ENCODE assay signal across 13 mouse cellular contexts in genomic region chr12:75839083-75839736, GRCm38 (mm10). TPM values are rescaled to one million over a fixed set of nuclear protein-coding genes. Genes with fewer than 3 reads are reported as not detected.
DNase-seq lines count a peak whose midpoint lies in the region; ATAC-seq and TF ChIP-seq lines count a peak whose summit lies in the region.
"Had no signal": no experiment of that assay in that cellular context is flagged by ENCODE, and none has a peak within 500 bp of the region (broad histone marks: within the 10 kb centered on the region; RNA-seq: fewer than 3 reads in every experiment).

No protein-coding gene starts in this region.

- no peaks in the 10 kb centered on the region for H3K9me3 ChIP-seq in hindbrain, postnatal 0 days (ENCODE audit: low read length)
- H3K9me3 ChIP-seq in hindbrain, embryonic 12.5 days (replicated peaks), result no peaks in the 10 kb centered on the region
- H3K9me3 ChIP-seq in neural tube, embryonic 14.5 days (ENCODE audit: control insufficient read depth, low read length), result no peaks in the 10 kb centered on the region
- H3K9me3 ChIP-seq: embryonic facial prominence, embryonic 10.5 days had no signal

- no peaks in the 10 kb centered on the region; the same call in 1 of the 2 replicates for H3K79me2 ChIP-seq in heart, adult 2 months (replicated peaks; ENCODE audit: control insufficient read depth, insufficient read depth, low read length)

- H3K4me2 ChIP-seq in hindbrain, postnatal 0 days (ENCODE audit: low read depth, low read length), result no peak overlapping the region
- no peak overlapping the region for H3K4me2 ChIP-seq in hindbrain, embryonic 12.5 days (replicated peaks)
- no peak overlapping the region for H3K4me2 ChIP-seq in neural tube, embryonic 14.5 days (ENCODE audit: low read depth, low read length)

- no peak overlapping the region for H3K9ac ChIP-seq in heart, adult 2 months (ENCODE audit: low read depth, low read length)
- no peak overlapping the region for H3K9ac ChIP-seq in hindbrain, postnatal 0 days (replicated peaks; ENCODE audit: low read length)
- H3K9ac ChIP-seq in hindbrain, embryonic 12.5 days, result no peak overlapping the region
- no peak overlapping the region for H3K9ac ChIP-seq in neural tube, embryonic 14.5 days (replicated peaks; ENCODE audit: low read depth, low read length)

- no peak for TF ChIP-seq POLR2A in heart, adult 2 months (IDR thresholded peaks at IDR 0.05; ENCODE audit: insufficient read depth, low read depth, low read length)

- no peak for DNase-seq in heart, adult 2 months
- DNase-seq in heart, postnatal 4 days, result no peak
- DNase-seq in hindbrain, postnatal 0 days (ENCODE audit: low spot score), result peak; percentile 43
- DNase-seq in neural tube, embryonic 10.5 days (ENCODE audit: extremely low spot score, low spot score), result no peak
- no peak for DNase-seq in adrenal gland, adult 8-10 months
- DNase-seq in layer of hippocampus, adult 9-11 months, result no peak
- DNase-seq: adrenal gland, adult 2 months; layer of hippocampus, postnatal 36 days; lung, adult 18-20 months; thymus, adult 2 months had no signal

- H3K4me3 ChIP-seq in heart, adult 2 months, result no peak overlapping the region
- no peak overlapping the region for H3K4me3 ChIP-seq in hindbrain, postnatal 0 days (ENCODE audit: low read length)
- H3K4me3 ChIP-seq in hindbrain, embryonic 12.5 days, result no peak overlapping the region
- H3K4me3 ChIP-seq in neural tube, embryonic 14.5 days (ENCODE audit: low read depth, low read length), result no peak overlapping the region
- H3K4me3 ChIP-seq: embryonic facial prominence, embryonic 10.5 days had no signal

- H3K36me3 ChIP-seq in heart, adult 2 months (ENCODE audit: control insufficient read depth, insufficient read depth, low read length), result no peaks in the 10 kb centered on the region
- H3K36me3 ChIP-seq in hindbrain, postnatal 0 days (ENCODE audit: insufficient read depth, low read length), result no peaks in the 10 kb centered on the region
- H3K36me3 ChIP-seq in hindbrain, embryonic 12.5 days, result no peaks in the 10 kb centered on the region
- H3K36me3 ChIP-seq in neural tube, embryonic 14.5 days (ENCODE audit: control insufficient read depth, insufficient read depth, low read length), result no peaks in the 10 kb centered on the region
- H3K36me3 ChIP-seq: embryonic facial prominence, embryonic 10.5 days had no signal

- TF ChIP-seq CTCF in heart, adult 2 months (IDR thresholded peaks at IDR 0.05), result no peak
- TF ChIP-seq CTCF in hindbrain, postnatal 0 days (IDR thresholded peaks at IDR 0.05; ENCODE audit: low read depth), result no peak

- H3K4me1 ChIP-seq in heart, adult 2 months (ENCODE audit: control insufficient read depth, insufficient read depth, low read length), result peaks cover 10% of the 10 kb centered on the region
- H3K4me1 ChIP-seq in hindbrain, postnatal 0 days (ENCODE audit: insufficient read depth, low read length), result no peaks in the 10 kb centered on the region
- H3K4me1 ChIP-seq in hindbrain, embryonic 12.5 days, result peaks cover 30% of the 10 kb centered on the region
- H3K4me1 ChIP-seq in neural tube, embryonic 14.5 days (ENCODE audit: control insufficient read depth, insufficient read depth, low read length), result peaks cover 4% of the 10 kb centered on the region; the same call in 1 of the 2 replicates

- ATAC-seq in hindbrain, postnatal 0 days, result no peak
- no peak for ATAC-seq in hindbrain, embryonic 12.5 days (ENCODE audit: low FRiP score)
- peak; percentile 63; the same call in 1 of the 2 replicates for ATAC-seq in neural tube, embryonic 14.5 days (ENCODE audit: low read depth)

- peak overlapping the region; percentile 52 for H3K27ac ChIP-seq in heart, adult 2 months
- no peak overlapping the region for H3K27ac ChIP-seq in hindbrain, postnatal 0 days
- H3K27ac ChIP-seq in hindbrain, embryonic 12.5 days, result no peak overlapping the region
- H3K27ac ChIP-seq in neural tube, embryonic 14.5 days (ENCODE audit: low read depth, low read length), result no peak overlapping the region
- H3K27ac ChIP-seq: embryonic facial prominence, embryonic 10.5 days had no signal

- 26% methylated on average over 11 of the region's 11 CpGs for WGBS in heart, adult 2 months
- WGBS in hindbrain, postnatal 0 days, result 46% methylated on average over 11 of the region's 11 CpGs
- 60% methylated on average over 11 of the region's 11 CpGs for WGBS in hindbrain, embryonic 12.5 days
- 55% methylated on average over 11 of the region's 11 CpGs for WGBS in neural tube, embryonic 14.5 days

- H3K27me3 ChIP-seq in heart, adult 2 months (ENCODE audit: control insufficient read depth, insufficient read depth, low read length), result no peaks in the 10 kb centered on the region
- H3K27me3 ChIP-seq in hindbrain, postnatal 0 days (ENCODE audit: insufficient read depth, low read length), result no peaks in the 10 kb centered on the region
- H3K27me3 ChIP-seq in hindbrain, embryonic 12.5 days, result no peaks in the 10 kb centered on the region; the same call in 1 of the 2 replicates
- H3K27me3 ChIP-seq in neural tube, embryonic 14.5 days (ENCODE audit: control insufficient read depth, insufficient read depth, low read length), result no peaks in the 10 kb centered on the region

- no peak for TF ChIP-seq EP300 in heart, adult 2 months (IDR thresholded peaks at IDR 0.05; ENCODE audit: insufficient read depth, low read depth, low read length)

- intact Hi-C loops in heart, adult 2 months (cut with DNase I), result no loop called here

RNA-seq across cellular contexts. Expression of gene Syne2, which starts 21.3 kb away (rescaled TPM):
- total RNA-seq in heart, adult 2 months (2021), result 10 to 100 TPM; 33.1 to 33.6 TPM
- polyA plus RNA-seq in heart, adult 2 months (2012; rRNA removed), result 21.7 and 30.3 TPM in 2 replicates
- total RNA-seq in heart, postnatal 4 days (2021), result 10 to 100 TPM; 55.3 to 65.4 TPM
- total RNA-seq in hindbrain, postnatal 0 days (2014; rRNA removed), result 39.3 and 57.2 TPM in 2 replicates
- 26.1 and 28.8 TPM in 2 replicates for polyA plus RNA-seq in hindbrain, postnatal 0 days (2015; fragmentation: Nextera tagmentation; extraction: Ambion mirVana)
- 92.8 and 97.9 TPM in 2 replicates for polyA plus RNA-seq in hindbrain, embryonic 12.5 days (2016; fragmentation: Nextera tagmentation; extraction: Ambion mirVana)
- polyA plus RNA-seq in neural tube, embryonic 14.5 days (2014; fragmentation: Nextera tagmentation; extraction: Ambion mirVana), result 45.9 and 50.8 TPM in 2 replicates
- total RNA-seq in adrenal gland, adult 8-10 months (2022), result 10 to 100 TPM; 44.7 to 90.5 (median 59.6) TPM
